Mouse (Mus musculus) NIH3T3 (cell line): ENCODE results near the gene Hist1h2aa.
A peak's percentile ranks its signal among the peaks of the same experiment; 100 is the strongest.

Source experiments
- DNase-seq: peaks from one replicate; pipeline ENCODE4 v3.0.0-alpha.2; 2012; ENCODE audit warnings: low read depth

Hist1h2aa gene

DNA sequence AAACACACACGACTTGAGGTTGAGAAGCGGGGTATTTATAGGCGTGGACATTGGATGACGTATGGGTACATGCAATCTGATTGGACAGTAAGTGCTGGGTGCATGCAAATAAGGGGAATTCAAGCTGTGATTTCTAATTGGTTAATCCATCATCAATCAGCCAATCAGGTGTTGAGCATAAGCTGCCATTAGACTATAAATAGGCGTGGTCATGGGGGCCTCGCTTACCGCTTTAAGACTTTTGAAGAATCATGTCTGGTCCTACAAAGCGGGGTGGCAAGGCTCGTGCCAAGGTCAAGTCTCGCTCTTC lies at the start of gene Hist1h2aa:
Hist1h2aa (plus strand) TSS at position 252 of the 310 bp plus-strand sequence.
- DNase-seq, result no peak

DNA sequence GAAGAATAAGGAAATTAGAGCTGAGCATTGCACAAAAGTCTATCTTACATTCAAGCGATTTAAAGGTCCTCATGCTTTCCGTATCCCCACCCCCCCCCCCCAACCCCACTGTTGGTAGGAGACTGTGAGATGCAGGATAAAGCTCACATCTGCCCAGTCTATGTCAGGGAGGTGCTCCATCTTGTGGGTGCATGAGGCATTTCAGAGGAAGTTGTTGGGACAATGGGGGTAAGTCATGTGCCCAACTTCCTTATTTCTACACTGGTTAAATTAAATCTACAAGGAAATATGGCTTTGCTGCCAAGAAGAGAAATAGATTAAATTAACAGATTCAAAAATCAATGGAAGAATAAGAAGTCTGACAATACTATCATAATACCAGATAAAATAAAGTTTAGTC lies 48.7 kb upstream of the Hist1h2aa start:
- peak; percentile 20 for DNase-seq

DNA sequence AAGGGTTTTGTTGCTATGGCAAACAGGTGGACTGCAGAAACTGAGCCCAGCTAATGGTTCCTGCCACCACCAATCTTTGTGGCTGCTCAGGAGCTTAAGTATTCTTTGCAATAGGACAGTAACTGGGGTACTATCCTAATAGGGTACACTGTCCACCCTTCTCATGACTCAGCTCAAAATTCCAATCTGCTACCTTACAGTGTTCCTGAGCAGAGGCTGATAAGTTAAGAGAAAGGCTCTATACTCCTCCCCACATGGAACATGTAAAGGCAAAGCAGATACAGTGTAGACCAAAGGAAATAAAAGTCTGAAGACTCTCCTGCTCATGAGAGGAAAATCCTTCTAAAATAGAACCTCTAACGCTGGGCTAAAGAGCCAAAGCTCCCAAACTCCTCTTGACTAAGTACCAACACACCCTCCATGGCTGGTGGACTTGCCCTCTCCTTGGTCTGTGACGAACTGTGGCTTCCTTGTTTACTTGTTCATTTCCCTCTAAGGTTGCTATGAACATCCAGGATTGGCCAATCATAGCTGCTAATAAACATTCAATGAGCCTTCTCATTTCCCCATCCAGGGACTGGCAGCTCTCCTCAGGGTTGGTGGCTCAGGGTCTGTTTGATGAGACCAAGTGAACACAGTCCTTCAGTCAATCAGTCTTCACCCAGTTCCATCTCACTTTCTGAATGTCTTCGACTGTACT lies 47.1 kb upstream of the Hist1h2aa start:
- DNase-seq, result no peak

DNA sequence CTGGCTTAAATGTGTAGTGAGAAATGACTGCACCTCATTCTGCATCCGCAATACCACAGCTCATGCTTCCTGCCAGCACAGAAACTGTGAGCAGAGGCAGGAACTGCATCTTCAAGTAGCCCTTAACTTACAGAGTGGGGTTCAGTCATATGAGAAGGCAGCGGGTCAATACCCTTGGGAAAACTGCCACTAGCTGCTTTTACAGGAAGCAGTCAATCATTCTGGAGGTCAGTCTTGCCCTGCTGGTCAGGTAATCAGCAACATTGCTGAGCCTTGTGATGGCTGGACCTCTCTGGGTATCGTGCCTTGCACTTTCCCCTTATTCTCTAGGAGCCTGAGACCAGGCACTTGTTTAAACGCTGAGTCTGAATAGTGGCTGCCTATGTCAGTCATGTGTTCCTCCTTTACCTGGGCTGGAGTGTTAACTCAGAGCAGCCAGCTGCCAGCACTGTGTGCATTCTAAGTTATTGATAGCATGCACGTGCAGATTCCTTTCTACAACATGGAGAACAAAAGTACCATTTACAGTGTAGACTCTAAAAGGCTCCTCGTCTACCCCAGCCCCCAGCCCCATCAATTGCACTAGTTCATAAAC lies 45.2 kb upstream of the Hist1h2aa start:
- no peak for DNase-seq

DNA sequence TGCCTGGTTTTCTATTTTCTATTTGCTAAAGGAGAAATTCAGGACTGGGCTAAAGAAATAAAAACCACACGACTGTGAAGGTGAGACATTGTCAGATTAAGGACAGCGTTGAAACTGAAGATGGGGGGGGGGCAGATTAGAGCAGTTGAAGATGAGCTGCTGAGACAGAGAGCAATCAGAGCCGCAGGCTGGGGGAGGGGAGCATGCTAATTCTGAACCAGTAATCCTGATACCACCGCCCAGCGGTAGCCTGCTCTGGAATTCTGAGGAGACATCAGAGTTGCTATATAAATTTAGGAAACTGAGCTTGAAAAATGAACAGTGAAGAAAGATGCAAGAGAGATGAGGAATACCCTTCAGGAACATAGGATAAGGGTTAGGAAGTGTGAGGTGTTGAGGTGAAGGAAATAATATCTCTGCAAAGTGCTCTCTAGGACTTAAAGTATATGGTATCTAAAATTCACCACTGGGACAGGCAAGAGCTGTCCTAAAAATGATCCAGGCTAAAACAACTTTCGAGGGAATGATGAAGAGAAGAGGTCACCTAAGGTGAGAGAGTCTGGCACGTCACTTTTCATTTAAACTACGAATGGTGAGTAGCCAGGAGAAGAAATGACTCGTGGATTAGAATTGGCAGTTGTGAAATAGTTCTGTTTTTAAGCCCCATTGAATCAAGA lies 41.5 kb upstream of the Hist1h2aa start:
- DNase-seq, result no peak

DNA sequence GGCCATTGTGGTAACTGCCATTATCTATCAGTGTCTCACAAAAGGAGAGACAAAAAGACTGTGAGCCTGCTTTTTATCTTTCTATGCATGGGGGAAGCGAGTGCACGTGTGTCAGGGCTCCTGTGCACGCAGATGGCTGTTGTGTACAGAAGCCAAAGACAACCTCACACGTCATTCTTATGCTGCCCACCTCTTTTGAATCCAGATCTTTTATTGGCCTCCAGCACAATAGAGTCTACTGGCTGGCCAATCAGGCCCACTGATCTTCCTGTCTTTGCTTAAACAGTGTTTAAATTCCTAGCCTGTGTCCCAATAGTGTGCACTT lies 41.0 kb upstream of the Hist1h2aa start:
- peak; percentile 2 for DNase-seq

DNA sequence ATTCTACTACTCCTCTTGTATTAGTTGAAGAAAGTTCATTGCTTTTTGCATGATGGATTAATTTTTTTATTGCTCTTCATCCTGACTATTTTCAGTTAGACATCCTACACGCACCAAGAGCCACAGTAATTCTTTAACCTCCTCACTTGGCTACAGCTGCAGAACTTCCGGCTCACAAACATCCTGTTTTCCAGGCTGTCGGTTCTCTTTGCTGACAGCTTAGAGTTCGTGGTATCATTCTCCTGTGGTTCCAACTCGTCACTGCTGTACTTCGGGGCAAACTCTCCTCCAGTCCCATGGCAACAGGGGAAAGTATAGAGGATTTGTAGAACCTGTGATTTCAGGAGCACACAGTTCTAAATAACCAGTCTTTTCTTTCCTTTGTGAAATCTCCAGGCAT lies 36.0 kb upstream of the Hist1h2aa start:
- no peak for DNase-seq

DNA sequence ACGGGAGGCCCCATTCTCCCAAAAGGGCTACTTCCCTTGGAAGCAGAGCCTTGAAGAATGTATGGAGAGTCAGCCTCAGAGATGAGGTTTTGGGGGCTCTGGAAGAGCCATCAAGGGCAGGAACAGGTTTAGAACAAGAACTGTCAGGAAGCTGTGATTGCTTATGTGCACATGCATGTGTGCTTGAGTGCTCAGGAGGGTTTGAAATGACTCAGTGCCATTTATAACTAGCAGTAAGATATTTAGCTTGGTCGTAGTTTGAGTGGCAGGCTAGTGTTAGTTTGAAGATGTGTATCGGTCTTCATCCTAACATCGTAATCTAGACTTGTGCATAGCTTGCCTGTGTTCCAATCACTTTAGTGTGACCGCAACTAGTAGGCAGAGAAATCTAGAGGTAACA lies 27.4 kb upstream of the Hist1h2aa start:
- no peak for DNase-seq

DNA sequence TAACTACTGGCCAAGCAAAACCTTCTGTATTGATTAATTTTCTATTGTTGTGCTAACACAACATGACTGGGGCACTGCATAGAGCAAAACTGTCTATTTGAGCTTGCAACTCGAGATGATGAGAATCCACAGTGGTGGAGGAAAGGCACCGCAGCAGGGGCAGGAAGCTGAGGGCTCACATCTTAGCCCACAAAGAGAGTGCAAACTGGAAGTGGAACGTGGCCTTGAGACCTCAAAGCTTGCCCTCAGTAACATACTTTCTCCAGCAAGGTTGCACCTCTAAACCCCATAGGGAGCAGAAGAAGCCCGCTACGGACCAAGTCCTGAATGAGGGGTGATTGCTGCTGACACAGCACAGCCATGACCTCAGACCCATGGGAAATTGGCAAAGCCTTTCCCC lies 24.1 kb upstream of the Hist1h2aa start:
- DNase-seq, result no peak

DNA sequence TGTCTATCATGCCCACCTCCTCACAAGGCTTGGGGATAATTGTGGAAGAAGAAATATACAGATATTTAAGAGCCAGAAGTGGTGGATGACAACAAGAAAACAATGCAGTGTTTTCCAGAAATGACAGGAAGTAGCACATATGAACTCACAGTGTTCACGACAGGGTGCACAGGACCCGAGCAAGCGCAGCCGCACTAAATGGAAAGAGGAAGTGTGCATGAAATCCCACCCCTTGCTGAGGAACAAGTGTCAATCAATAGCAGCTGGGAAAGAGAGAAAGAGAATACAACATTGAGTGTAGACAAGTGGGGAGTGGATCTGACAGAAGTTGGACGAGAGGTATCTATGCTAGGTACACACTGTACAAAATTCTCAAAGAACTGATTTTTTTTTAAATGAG lies 22.9 kb upstream of the Hist1h2aa start:
- no peak for DNase-seq

DNA sequence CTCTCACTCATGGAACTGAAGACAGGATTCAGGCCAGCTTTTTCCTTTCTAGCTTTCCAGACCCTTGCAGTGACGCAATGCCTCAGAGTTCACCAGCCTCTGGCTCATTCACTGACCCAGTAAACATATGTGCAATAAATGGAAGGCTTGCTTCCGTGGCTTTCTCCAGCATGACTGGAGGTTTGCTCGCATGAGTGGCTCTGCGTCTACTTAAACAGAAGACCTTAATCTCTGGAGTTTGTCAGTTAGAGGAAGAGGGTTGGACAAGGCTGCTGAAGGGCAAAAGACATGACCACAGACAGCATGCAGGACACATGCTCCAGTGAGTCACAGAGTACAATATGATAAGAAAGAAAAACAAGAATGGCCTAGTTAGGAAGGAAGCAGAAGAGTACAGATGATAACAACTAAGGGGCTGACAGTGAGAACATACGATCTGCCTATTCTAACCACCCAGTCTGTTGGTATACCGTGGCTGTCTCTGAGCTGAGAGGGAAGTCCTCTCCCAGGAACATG lies 20.4 kb upstream of the Hist1h2aa start:
- DNase-seq, result peak; percentile 33

DNA sequence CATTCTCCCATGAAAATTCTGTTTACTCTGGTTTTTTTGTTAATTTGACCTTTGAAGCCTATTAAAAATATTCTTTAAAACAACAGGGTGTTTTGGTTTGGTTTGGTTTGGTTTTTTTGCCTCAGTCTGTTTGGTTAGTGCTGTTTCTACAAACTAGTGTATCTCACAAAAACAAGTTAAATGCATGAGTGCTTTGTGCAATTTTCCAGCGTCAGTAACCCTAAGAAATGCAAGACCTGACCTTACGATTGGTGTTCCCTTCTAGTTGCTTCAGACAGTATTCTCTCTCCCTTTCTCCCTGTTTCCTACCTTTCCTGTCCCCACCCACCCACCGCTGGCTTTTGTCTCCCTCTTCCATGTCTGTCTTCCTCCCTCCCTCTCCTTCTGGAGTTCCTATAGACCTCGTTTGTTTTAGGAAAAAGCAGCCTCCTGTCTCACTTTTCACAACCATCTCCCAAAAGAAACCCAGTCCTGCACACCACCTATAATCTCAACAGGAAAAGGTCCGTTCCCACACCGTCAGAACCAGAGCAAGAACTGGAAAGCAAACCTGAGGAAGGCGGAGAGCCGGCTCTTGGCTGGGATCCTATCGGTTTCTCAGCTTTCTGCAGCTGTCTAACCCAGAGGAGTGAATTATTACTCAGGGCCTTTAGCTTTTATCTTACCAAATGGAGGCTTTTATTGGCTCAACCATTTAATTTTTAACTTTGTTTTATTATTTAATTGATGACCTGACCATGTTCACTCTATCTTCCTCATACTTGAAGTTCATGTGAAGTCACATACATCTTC lies 19.7 kb upstream of the Hist1h2aa start, which contains the start of gene Slc17a4:
Slc17a4 (minus strand) TSS at position 634 of the 792 bp plus-strand sequence.
- no peak for DNase-seq

DNA sequence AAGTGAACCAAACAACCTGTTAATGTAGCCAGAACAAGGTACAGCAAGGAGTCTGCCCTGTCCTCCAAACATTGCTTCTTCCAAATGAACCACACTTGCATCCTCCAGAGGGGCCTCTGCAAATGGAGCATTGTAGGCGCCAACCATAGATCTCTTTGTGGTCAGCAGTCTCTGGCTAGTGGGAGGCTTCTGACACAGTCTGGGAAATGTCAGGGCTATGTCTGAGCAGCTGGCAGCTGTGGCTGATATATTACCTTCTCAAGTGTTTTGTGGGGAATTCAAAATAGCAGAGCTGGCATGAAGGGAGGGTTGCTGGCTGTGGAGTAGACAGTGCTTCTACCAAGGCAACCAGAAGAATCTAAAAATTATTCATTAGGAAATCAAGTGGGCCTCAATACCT lies 18.1 kb upstream of the Hist1h2aa start:
- DNase-seq, result no peak

DNA sequence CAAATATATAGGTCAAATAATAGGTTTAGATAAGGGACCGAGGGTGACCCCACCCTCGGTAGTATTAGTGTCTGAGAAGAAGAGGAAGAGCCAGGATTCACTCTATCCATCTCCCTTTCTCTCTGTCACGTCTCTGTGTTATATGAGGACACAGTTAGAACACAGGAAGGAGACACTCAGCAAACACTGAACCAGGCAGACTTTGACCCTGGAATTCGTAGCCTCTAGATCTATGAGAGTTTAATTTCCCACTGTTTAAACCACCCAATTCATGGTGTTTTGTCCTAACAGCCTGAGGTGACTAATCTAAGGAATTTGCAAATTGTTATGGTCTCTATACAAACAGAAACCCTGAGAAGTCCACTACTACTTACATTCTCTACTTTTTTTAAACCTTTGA lies 16.6 kb upstream of the Hist1h2aa start:
- no peak for DNase-seq

DNA sequence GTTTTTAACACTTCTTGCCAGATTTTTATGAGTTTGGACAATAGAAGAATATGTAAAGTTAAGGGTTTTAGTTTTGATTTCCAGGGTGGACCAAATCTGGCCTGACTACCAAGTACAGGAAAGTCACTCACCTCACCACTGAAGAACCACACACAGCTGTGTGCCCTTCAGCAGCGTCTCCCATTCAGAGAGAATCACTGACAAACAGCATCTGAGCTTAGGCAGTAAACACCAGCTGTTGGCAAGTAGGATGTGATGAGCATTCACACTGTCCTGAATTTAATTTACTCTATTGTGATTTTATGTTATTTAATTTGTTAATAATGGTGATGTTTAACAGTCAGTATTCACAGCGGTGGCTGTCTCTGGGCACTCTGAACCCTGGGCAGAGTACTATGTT lies 8.5 kb upstream of the Hist1h2aa start:
- no peak for DNase-seq

DNA sequence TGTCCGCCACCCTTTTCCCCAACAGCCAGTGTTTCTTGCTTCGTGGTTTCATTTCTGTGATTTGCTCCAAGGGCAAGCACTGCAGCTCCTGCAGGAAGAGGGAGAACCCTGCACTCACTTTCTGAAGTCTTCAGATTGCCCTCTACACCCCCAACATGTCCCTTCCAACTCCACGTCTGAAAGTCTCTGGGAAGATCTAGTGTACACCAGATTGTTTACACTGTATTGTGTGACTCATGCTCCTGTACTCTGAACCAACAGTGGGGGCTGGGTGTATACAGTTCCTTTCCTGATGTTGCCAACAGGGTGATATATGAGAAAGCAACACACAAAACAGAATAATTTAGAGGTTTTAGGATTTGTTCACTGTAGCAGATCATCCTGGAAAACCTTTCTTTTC lies 5.6 kb upstream of the Hist1h2aa start:
- peak; percentile 56 for DNase-seq

DNA sequence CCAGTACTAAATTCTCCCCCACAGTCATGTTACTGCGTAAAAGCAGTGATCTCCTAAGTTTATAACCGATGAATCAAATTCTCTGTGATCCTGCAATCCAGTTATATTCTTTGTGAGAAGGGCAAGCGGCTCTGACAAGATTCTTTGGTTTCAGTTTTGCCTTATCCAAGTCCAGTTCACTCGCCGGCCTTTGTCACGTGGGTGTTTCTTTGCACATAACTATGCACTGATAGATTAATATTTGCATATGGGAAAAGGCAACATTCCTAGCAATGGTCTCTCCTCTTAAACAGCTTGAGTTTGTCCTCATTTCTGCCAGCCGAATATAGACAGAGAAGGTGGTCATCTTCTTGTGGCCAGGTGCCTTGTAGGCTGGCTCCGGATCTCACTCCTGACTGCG lies 3.8 kb upstream of the Hist1h2aa start:
- DNase-seq, result no peak

DNA sequence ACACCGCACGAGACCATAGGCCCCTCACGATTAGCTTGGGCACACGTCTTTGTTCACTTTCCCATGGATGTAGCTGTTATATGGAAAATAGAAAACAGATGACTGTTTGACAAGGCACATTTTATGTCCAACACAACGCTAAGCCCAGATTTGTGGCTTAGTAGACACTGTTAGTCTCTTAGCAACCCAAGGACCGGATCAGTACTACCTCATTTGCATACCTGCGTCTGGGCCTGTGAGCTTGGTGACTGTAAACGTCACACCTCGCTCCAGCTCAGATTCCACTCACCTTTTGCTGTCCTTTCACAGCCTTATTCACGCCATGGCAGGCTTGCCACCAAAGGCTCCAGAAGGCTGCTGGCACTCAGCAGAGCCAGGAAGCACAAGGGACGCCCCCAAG lies 3.4 kb upstream of the Hist1h2aa start:
- no peak for DNase-seq

DNA sequence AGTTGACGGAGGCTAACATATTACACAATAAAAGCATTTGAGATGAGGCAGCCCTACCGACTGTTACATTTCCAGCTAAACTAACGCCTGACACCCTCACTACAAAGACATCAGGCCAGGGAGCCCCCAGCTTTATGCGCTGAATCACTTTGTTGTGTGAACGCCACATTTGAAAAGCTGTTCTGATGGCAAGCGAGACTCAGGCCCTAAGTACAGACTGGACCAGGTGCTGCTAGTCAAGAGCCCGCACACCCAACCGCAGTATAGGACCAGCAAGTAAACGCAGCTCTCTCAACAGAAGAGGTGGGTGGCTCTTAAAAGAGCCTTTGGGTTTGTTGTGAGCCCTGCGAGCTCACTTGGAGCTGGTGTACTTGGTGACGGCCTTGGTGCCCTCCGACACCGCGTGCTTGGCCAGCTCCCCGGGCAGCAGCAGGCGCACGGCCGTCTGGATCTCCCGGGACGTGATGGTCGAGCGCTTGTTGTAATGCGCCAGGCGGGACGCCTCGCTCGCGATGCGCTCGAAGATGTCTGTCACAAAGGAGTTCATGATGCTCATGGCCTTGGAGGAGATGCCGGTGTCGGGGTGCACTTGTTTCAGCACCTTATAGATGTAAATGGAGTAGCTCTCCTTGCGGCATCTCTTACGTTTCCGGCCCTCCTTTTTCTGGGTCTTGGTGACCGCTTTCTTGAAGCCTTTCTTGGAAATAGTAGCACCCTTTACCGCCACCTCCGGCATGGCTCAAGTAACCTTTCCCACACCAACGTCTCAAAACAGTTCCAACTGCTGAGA lies 646 bp upstream of the Hist1h2aa start, which contains the start of gene Hist1h2ba:
Hist1h2ba (minus strand) TSS at position 736 of the 790 bp plus-strand sequence.
- no peak for DNase-seq

DNA sequence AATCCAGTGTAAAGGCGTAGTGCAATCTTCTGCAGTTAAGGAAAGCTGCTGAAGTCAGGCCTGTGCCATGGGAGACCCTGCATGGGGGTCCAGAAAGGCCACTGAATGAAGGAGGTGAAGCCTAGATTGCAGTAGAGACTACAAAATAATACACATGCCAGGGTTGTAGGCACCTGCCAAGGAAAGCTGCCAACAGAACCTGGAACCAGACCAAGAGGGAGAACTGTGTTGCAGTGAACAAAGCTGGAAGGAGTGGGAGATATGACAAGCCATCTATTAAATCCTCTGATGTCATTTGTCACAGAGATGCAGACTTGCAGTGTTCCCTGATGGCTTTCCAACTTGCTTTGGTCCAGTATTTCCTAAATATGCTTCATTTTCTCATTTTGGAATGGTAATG lies 4.4 kb downstream of the Hist1h2aa start:
- DNase-seq, result no peak

DNA sequence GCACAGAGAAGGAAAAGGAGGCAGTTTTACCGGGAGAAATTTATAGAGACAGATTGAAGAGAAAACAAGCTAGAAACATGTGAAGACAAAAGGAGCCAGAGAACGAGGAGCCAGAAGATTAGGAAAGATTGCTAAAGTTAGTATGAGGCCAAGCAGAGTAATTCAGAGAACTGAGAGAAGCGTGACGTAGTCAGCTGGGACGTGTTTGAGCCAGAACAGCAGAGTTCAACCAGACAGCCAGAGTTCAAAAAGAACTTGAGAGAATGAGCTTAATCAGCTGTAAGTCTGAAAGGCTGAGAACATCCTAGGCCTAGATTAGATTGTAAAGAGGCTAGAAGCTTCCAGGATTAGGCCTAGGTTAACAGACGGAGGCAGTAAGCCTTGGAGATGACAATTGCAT lies 6.0 kb downstream of the Hist1h2aa start:
- no peak for DNase-seq

DNA sequence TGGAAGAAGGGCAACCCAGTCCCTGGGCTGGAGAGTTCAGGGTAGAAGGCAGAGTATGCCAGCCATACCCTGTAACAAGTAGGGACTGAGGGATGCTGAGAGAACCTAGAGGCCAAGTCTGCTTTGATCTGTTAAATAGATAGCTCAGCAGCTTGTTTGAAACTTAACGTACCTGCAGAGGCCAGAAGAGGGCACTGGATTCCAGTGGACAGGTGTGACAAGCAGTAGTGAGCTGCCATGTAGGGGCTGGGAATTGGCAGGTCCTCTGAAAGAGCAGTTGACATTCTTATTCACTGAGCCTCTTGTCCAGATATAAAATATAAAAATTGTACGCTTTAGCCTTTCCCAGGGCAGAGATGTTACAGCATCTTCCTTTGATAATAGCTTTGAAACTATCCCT lies 8.6 kb downstream of the Hist1h2aa start:
- no peak for DNase-seq
